Mouse (Mus musculus) layer of hippocampus, adult 2 months (tissue): ENCODE results near the gene Hopx. TPM values are rescaled to one million over a fixed set of nuclear protein-coding genes. Genes with fewer than 3 reads are reported as not detected.
A peak's percentile ranks its signal among the peaks of the same experiment; 100 is the strongest.

Experiments
- DNase-seq, 2 experiments: peaks; one replicate each; pipeline ENCODE4 v3.0.0; 2022; ENCODE audit warnings: low spot score in 2 of 2
- H3K27ac ChIP-seq: fragments of 200-600 bp; 2 replicates; pipeline ENCODE4 v1.8.1; 2022
- H3K4me3 ChIP-seq: fragments of 200-600 bp; 2 replicates; pipeline ENCODE4 v1.8.1; 2022; ENCODE audit warnings: mild to moderate bottlenecking
- CTCF ChIP-seq: fragments of 200-600 bp; conservative IDR thresholded peaks from 2 replicates; pipeline ENCODE4 v1.8.1; 2022; ENCODE audit warnings: antibody characterized with exemption, mild to moderate bottlenecking, moderate library complexity
- total RNA-seq, 2 experiments: library from RNA; stranded (reverse); gene quantifications; 2 replicates each; pipeline ENCODE4 v1.2.3; 2021

Hopx gene
- total RNA-seq, 2 experiments from 2014 or later, result 81.8 to 81.9 TPM

DNA sequence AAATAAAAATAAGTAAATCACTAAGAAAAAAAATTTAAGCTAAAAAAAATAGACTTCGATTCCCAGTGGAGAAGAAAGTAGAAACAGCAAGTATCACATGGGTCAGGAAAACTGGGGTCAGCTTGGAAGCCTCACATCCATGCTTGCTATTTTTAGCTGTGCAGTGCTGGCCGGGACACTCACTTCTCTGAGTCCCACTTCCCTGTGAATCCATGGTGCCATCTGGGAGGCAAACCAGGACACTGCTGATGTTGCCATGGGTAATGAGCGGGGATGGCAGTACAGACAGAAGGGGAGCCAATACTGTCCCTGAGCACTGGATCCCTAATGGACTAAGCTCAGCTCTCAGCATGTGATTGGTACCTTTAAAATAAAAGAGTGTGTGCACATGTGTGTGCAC is 28.2 kb upstream of the Hopx start:
- Histone ChIP-seq H3K4me3 (no peak overlapping the region), H3K27ac (no peak overlapping the region)
- no peak for TF ChIP-seq CTCF
- no peak for DNase-seq

DNA sequence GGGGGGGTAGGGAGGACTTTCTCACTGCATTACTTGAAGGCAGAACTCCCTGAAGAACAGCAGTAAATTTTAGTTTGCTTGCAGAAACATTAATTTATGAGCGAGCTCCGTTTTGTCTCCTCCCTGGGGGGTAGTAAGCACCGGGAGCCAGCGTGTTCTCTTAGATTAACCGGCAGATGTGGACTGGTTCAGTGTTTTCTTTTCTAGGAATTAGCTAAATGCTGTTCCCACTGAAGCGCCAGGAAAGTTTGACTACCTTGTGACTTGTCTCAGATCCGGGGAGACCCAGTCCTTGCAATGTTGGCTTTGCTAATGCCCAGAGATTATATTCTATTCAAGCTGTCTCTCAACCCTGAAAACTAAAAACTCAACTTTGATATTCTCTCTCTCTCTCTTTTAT is 26.4 kb upstream of the Hopx start:
- no peak for TF ChIP-seq CTCF

DNA sequence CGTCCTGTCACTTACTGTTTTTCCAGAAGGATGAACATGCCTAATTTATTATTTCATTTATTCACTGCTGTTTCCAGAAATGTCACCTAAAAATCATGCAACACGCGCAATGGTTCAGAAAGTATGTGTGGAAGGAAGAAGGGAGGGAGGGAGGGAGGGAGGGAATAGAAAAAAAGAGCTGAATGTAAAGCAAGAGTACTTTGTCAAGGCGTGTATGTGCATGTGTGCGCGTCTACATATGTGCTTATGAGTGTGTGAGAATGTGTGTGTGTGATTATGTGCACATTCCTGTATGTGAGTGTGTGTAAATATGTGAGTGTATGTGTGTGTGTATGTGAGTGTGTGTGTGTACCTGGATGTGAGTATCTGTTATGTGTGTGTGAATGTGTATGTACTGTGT is 25.9 kb upstream of the Hopx start:
- no peak for TF ChIP-seq CTCF
- Histone ChIP-seq H3K4me3 (no peak overlapping the region), H3K27ac (no peak overlapping the region)
- DNase-seq, result no peak

More for the DNA sequence above, 26.4 kb upstream of the Hopx start:
- DNase-seq, result no peak
- H3K4me3 ChIP-seq, result no peak overlapping the region
- H3K27ac ChIP-seq, result no peak overlapping the region

DNA sequence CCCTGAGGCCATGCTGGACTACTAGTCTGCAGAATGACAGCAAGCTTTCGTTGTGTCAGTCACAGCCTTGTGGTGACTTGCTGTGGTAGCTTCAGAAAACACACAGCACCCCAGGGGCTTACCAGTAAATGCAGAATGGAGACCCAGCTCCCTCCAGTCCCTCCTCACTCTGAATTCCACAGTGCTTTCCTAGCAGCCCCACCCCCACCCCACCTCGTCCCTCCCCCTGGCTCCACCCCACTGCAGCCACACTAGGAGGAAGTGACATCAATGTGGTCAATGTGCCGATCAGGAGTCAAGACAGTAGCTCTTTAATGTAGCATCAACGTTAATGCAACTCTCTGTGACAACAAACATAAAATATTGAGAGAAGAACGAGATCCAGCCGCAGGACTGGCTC is 25.2 kb upstream of the Hopx start:
- no peak for TF ChIP-seq CTCF
- Histone ChIP-seq H3K4me3 (no peak overlapping the region; the same call in 1 of the 2 replicates), H3K27ac (no peak overlapping the region)
- DNase-seq, result no peak

DNA sequence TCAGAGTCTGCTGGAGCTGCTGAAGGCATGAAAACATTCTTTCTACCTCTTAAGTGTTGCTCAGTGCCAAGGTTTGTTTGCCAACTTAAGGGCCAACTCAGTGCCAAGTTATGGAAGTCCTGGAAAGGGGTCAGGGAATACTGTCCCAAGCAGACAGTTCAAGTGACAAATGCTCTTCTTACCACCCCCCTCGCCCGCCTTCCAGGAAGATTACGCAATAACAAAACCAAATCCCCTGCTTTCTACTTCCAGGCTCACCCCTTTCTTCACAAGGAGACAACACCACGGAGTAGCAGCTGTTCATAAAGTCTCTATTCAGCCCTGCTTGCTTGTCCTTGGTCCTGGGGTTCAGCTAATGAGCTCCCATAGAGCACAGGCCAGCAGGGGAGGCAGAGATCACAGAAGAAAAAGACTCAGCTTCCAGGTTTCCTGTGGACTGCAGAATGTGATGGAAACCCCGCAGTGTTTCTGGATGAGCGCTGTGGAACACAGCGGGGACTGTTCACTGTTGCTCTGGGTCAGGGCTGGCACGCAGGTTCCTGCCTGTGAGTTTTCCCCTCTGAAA is 22.9 kb upstream of the Hopx start:
- Histone ChIP-seq H3K4me3 (no peak overlapping the region), H3K27ac (peak overlapping the region; percentile 69)
- DNase-seq, result peak; percentile 24 to 31
- TF ChIP-seq CTCF, result peak; percentile 27

DNA sequence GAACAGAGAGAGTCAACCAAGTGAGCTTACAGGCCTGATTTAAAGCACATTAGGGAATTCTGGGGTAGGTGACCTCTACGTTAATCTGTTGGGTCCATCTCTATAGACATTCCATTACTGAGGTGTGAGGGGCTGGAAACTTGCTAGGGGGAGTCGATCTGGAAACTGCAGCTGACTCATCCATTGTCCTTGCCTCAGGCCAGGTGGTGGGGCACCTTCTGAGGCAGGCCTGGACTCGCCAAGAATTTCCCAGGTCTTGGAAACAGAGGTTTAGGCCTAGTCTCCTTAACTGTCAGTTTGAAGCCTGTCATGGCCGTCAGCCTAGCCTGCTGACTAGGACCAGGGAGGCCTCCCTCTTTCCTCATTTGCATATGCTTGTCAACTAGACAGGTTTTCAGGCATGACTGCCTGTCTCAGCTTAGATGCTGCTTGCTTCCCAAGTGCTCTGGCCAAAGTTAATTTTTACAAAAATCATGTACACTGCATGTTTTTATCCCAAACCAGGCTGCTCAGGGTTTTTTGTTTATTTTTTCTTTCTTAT is 21.8 kb upstream of the Hopx start:
- peak overlapping the region; percentile 69; the same call in 1 of the 2 replicates for H3K27ac ChIP-seq

DNA sequence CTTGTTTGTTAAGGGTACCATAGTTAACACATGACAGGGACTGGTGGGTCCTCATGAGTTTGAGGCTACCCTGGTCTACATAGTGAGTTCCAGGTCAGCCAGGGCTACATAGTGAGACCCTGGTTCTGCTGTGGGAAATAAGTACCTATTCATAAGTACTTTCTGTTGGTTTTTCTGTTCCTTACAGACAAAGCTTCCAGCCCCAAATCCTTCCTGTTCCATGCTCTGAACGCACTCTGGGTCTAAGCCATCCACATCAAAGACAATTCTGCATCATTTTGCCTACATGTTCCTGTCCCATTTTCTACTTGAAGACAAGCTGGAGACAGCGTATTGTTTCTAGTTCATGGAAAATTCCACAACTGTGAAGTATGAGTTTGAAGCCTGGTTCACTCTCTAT is 20.0 kb upstream of the Hopx start:
- no peak for TF ChIP-seq CTCF
- DNase-seq, result no peak
- no peak overlapping the region for H3K27ac ChIP-seq
- no peak overlapping the region for H3K4me3 ChIP-seq

More for the DNA sequence above, 21.8 kb upstream of the Hopx start:
- H3K4me3 ChIP-seq, result no peak overlapping the region
- no peak for TF ChIP-seq CTCF
- no peak for DNase-seq

DNA sequence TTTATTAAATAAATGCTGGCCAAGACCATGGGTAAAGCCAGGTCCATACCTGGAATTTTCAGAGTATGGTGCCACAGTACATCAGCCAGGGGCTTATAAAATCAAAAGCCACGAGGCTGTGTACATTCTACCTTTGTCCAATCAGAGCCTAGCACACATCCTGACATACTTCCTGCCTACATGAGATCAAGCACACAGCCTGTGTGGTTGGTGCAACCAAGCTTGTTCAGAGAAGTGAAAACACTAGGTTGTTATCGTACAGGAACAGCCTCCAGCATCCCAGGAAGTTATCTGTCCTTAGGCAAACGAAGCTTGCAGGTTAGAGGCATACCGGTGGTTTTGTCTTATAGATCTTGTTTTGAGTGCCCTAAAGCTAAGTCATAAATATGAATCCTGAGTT is 19.5 kb upstream of the Hopx start:
- TF ChIP-seq CTCF, result no peak
- Histone ChIP-seq H3K4me3 (no peak overlapping the region), H3K27ac (no peak overlapping the region)
- no peak for DNase-seq

DNA sequence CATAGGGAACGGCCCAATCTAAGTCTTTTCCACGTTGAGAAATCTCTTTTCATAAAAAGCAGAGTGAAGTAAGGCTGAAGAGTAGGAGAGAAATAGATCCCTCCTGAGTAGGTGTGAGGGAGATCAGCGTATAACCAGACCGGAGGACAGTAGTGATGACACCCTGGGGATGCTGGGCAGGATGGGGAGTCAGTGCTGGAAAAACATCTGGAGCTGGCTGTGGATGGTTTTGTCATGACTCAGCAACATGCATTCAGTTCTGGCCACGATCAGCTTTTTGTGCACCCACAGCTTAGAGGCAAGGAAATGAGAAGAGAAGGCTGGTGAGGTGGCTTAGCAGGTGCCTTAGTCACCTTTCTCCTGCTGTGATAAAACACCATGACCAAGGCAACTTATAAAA is 19.0 kb upstream of the Hopx start:
- DNase-seq, result no peak

DNA sequence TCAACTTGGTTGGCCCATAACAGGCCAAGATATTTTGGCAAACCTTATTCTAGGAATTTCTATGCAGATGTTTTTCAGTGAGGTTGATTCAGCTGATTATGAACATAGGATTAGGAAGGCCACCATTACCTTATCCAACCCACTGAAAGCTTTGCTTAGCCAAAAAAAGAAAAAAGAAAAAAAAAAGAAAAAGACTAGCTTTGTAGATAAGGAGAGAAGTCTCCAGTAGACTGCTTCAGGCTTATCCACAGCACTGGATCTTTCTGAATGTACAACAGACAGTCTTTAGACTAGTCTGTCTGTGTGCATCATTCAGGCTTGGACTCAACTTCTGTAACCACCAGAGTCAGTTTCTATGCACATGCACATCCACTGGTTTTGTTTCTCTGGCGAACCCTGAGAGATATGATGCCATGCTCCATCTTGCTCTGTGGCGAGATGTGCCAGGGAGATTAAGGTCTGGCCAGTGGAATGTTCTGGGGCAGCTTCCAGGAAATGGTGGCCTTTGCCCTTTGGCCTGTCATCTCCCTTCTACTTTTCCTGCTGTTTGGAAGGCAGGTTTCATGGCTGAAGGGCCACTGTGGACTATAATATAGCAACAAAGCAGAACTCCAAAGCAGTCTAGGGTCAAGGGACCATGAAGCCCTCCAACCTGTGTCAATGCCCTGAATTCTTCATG is 17.7 kb upstream of the Hopx start:
- Histone ChIP-seq H3K4me3 (no peak overlapping the region), H3K27ac (no peak overlapping the region)
- no peak for DNase-seq
- TF ChIP-seq CTCF, result no peak

More for the DNA sequence above, 19.0 kb upstream of the Hopx start:
- Histone ChIP-seq H3K4me3 (no peak overlapping the region), H3K27ac (no peak overlapping the region)
- TF ChIP-seq CTCF, result no peak

DNA sequence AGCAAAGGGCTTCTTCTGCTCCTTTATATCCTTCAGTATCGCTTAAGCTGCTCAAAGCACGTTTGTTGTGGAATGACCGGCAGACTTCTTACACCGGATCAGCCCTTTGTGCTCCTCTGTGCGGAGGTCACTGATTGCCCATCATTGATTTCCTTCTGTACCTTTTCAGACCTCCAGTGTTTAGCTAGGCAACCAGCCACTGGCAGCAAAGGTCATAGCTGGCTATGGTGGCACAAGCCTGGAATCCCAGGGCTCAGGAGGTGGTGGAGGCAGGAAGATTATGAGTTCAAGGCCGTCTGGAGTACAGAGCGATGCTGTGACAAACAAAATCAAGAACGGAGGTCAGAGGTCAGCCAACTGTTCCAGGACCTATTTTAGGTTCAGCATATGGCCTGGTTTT is 17.0 kb upstream of the Hopx start:
- no peak for DNase-seq
- no peak overlapping the region for H3K4me3 ChIP-seq
- H3K27ac ChIP-seq, result no peak overlapping the region
- no peak for TF ChIP-seq CTCF

DNA sequence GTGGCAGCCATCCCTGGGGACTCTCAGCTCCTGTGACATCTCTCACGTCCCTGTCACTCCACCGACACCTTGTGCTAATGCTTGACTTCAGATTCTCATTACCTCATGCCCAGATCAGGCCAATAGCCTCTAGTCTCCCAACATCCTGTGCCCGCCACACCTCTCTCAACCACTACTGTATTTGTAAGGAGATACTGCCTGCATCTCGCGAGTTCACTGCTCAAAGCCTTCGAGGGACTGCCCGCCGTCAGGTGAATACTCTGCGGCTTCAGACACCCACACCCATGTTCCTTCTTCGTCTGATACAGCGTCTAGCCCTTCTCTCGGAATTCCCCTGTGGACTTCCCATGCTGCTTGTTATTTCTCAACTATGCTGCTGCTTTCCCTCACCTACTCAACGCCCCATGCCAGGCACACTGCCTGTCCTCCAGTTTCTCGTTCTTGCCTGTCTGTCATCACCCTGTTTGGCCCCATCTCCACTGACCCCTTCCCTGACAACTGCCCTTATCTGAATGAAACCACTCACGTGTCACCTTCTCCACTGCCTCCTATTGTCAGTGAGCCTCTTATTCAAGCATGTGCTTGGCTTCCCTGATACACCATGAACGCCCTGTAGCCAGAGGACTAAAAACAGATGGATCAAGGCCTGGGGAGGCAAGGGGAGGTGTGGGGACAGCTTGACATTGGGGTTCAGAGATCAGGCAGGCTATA is 15.5 kb upstream of the Hopx start:
- DNase-seq, result no peak
- no peak for TF ChIP-seq CTCF
- no peak overlapping the region for H3K4me3 ChIP-seq
- H3K27ac ChIP-seq, result no peak overlapping the region

DNA sequence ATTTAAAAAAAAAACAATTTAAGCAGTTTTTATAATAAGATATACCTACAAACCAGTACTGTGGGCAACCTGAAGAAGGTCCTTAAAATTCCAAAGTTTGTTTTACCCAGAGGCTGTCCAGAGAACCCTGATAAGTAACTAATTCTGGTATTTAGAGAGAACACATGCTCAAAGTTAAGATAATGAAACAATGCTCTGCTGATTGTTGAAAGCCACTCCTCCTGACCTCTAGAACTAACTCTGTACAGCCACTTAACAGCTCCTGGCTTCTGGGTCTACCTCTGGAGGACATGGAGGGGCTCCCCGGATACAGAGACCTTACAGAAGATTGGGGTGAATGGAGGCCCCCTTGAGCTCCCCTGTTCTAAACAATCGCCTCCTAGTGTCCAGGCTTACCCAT is 15.0 kb upstream of the Hopx start:
- no peak for DNase-seq
- no peak overlapping the region for H3K4me3 ChIP-seq
- no peak for TF ChIP-seq CTCF
- no peak overlapping the region for H3K27ac ChIP-seq
